Mouse (Mus musculus): Measurements from ENCODE around the gene Ciao2a. TPM values are rescaled to one million over a fixed set of nuclear protein-coding genes. Genes with fewer than 3 reads are reported as not detected.

The Ciao2a gene
- total RNA-seq, 2 experiments from 2014 or later, result 31.2 to 32.1 TPM

GRCm38 (mm10) chr9:66186426-66186825 is 60.0 kb downstream of the Ciao2a start:
- intact Hi-C loops (cut with DNase I), result no loop called here
- DNase-seq (ENCODE audit: low spot score in 2 of 2), result no peak

Other genes starting within 250 kb of the Ciao2a start
- gene Pclaf, start 236.4 kb upstream of the Ciao2a start, total RNA-seq (2021), result under 1 TPM; 0.53 to 0.55 TPM
- gene Trip4, start 217.8 kb upstream of the Ciao2a start, total RNA-seq (2021), result 10 to 100 TPM; 35.4 to 37.2 TPM
- gene Csnk1g1, start 217.7 kb upstream of the Ciao2a start, total RNA-seq (2021), result 10 to 100 TPM; 43.4 to 45.0 TPM
- gene Ppib, start 66.4 kb upstream of the Ciao2a start, total RNA-seq (2021), result 100 to 1,000 TPM; 182 to 184 TPM
- 1 to 10 TPM; 3.2 to 3.3 TPM for gene Snx22, start 56.9 kb upstream of the Ciao2a start, total RNA-seq (2021)
- gene Snx1, start within 50 bp of the Ciao2a start, total RNA-seq (2021), result 10 to 100 TPM; 68.4 to 72.9 TPM
- 1 to 10 TPM; 2.8 to 3.1 TPM for gene Dapk2, start 31.6 kb downstream of the Ciao2a start, total RNA-seq (2021)
- 100 to 1,000 TPM; 112 to 119 TPM for gene Herc1, start 223.8 kb downstream of the Ciao2a start, total RNA-seq (2021)

Measured in left cerebral cortex, postnatal 25 days (tissue).